Mouse (Mus musculus) kidney, postnatal 4 days (tissue): ENCODE measurements around the gene Ube2l3.
"Not testable (repeated sequence)": the region's sequence is repeated elsewhere in the genome, so short reads cannot be mapped to it uniquely, and the experiment has no call there.

Experiments
- DNase-seq, 2 experiments: peaks; one replicate each; pipeline ENCODE4 v3.0.0; 2021; ENCODE audit warnings: mixed read lengths in 2 of 2

The Ube2l3 gene

GRCm38 (mm10) chr16:17202549-17202948, at the start of gene Ube2l3:
Ube2l3 (minus strand) TSS chr16:17202649.
- no peak for DNase-seq

- peak; percentile 85 to 87 for DNase-seq
These were observed 49.1 kb upstream of the Ube2l3 start for GRCm38 (mm10) chr16:17251539-17251938.

- DNase-seq: no peak
These were observed 46.7 kb upstream of the Ube2l3 start for GRCm38 (mm10) chr16:17249135-17249534.

- peak; percentile 43 to 61 for DNase-seq
These were observed 45.3 kb upstream of the Ube2l3 start for GRCm38 (mm10) chr16:17247727-17248126.

GRCm38 (mm10) chr16:17244996-17245395, 42.5 kb upstream of the Ube2l3 start:
- DNase-seq: no peak

GRCm38 (mm10) chr16:17243731-17244130, 41.3 kb upstream of the Ube2l3 start:
- DNase-seq: no peak

- no peak for DNase-seq
These were observed 37.0 kb upstream of the Ube2l3 start for GRCm38 (mm10) chr16:17239409-17239808.

- no peak for DNase-seq
These were observed 35.2 kb upstream of the Ube2l3 start for GRCm38 (mm10) chr16:17237634-17238033.

- peak in 1 of 2 experiments; percentile 43 for DNase-seq
These were observed 32.6 kb upstream of the Ube2l3 start for GRCm38 (mm10) chr16:17234916-17235665.

GRCm38 (mm10) chr16:17234499-17234895, 32.0 kb upstream of the Ube2l3 start:
- peak; percentile 62 to 66 for DNase-seq

GRCm38 (mm10) chr16:17233702-17234498, 31.5 kb upstream of the Ube2l3 start:
- DNase-seq: peak; percentile 66 to 78

- DNase-seq: peak; percentile 97 to 98
These were observed 30.6 kb upstream of the Ube2l3 start, which contains the start of gene Hic2 for GRCm38 (mm10) chr16:17232794-17233701. Hic2 (plus strand) TSS chr16:17233572.

GRCm38 (mm10) chr16:17231523-17231922, 29.1 kb upstream of the Ube2l3 start:
- DNase-seq: not testable (repeated sequence)

GRCm38 (mm10) chr16:17226496-17226895, 24.0 kb upstream of the Ube2l3 start:
- DNase-seq: no peak

- DNase-seq: no peak
These were observed 23.1 kb upstream of the Ube2l3 start for GRCm38 (mm10) chr16:17225584-17225983.

GRCm38 (mm10) chr16:17222197-17222596, 19.7 kb upstream of the Ube2l3 start:
- peak; percentile 95 to 97 for DNase-seq

GRCm38 (mm10) chr16:17220127-17220733, 17.8 kb upstream of the Ube2l3 start:
- no peak for DNase-seq

GRCm38 (mm10) chr16:17216934-17217633, 14.6 kb upstream of the Ube2l3 start:
- no peak for DNase-seq

GRCm38 (mm10) chr16:17209981-17210838, 7.8 kb upstream of the Ube2l3 start:
- peak; percentile 93 to 95 for DNase-seq

GRCm38 (mm10) chr16:17209404-17209960, 7.0 kb upstream of the Ube2l3 start:
- no peak for DNase-seq
